Mouse (Mus musculus) forebrain, embryonic 15.5 days (tissue): ENCODE results near the gene Haspin. TPM values are rescaled to one million over a fixed set of nuclear protein-coding genes. Genes with fewer than 3 reads are reported as not detected.
"Not testable (repeated sequence)": the region's sequence is repeated elsewhere in the genome, so short reads cannot be mapped to it uniquely, and the experiment has no call there.

Experiments
- ATAC-seq: fragments of 200-750 bp; cut with Nextera tagmentation; replicated peaks from 2 replicates; pipeline ENCODE4 v1.8.0; 2017; ENCODE audit warnings: mild to moderate bottlenecking, moderate TSS enrichment, moderate library complexity
- H3K27ac ChIP-seq: fragments of 300-500 bp; sonication (generic); replicated peaks from 2 replicates; pipeline ENCODE4 v1.5.1; 2015; ENCODE audit warnings: mild to moderate bottlenecking, inconsistent platforms
- H3K27me3 ChIP-seq: fragments of 300-500 bp; sonication (generic); 2 replicates; pipeline ENCODE4 v1.6.1; 2015; ENCODE audit warnings: inconsistent platforms
- H3K36me3 ChIP-seq: fragments of 300-500 bp; sonication (generic); 2 replicates; pipeline ENCODE4 v1.6.1; 2015; ENCODE audit warnings: mild to moderate bottlenecking, inconsistent platforms
- H3K4me1 ChIP-seq: fragments of 300-500 bp; sonication (generic); 2 replicates; pipeline ENCODE4 v1.6.1; 2015; ENCODE audit warnings: inconsistent platforms
- H3K4me2 ChIP-seq: fragments of 300-500 bp; sonication (generic); replicated peaks from 2 replicates; pipeline ENCODE4 v1.6.1; 2015; ENCODE audit warnings: mild to moderate bottlenecking, inconsistent platforms
- H3K4me3 ChIP-seq: fragments of 300-500 bp; sonication (generic); 2 replicates; pipeline ENCODE4 v1.5.1; 2015; ENCODE audit warnings: mild to moderate bottlenecking, inconsistent platforms
- H3K9ac ChIP-seq: fragments of 300-500 bp; sonication (generic); replicated peaks from 2 replicates; pipeline ENCODE4 v1.6.1; 2015; ENCODE audit warnings: mild to moderate bottlenecking, inconsistent platforms
- H3K9me3 ChIP-seq: fragments of 300-500 bp; sonication (generic); 2 replicates; pipeline ENCODE4 v1.6.1; 2016; ENCODE audit warnings: inconsistent platforms
- WGBS: fragments of 180-500 bp; shearing (Covaris S2); methylation state at CpG from one replicate; pipeline ENCODE4 v1.1.7; 2015; ENCODE audit warnings: mixed read lengths; 5-methylcytosine and 5-hydroxymethylcytosine counted together
- polyA plus RNA-seq: library from polyadenylated mRNA; unstranded; fragments of >200 nt; fragmentation: Nextera tagmentation; extraction: Ambion mirVana; gene quantifications from 2 replicates; pipeline ENCODE4 v1.2.1, GENCODE M21; 2015

Gene Haspin
- polyA plus RNA-seq, 1 experiment from 2014 or later: 7.6 TPM

GRCm38 (mm10) chr11:73134222-73134621 lies 3.9 kb downstream of the Haspin start:
- Histone ChIP-seq H3K27ac (no peak overlapping the region), H3K9ac (no peak overlapping the region; the same call in 1 of the 2 replicates), H3K4me1 (peaks cover 26% of the 10 kb centered on the region), H3K36me3 (no peaks in the 10 kb centered on the region), H3K4me3 (no peak overlapping the region), H3K9me3 (no peaks in the 10 kb centered on the region), H3K4me2 (no peak overlapping the region), H3K27me3 (no peaks in the 10 kb centered on the region)
- WGBS: 93% methylated on average over 5 of the region's 5 CpGs
- no peak for ATAC-seq

GRCm38 (mm10) chr11:73132999-73133398 lies 5.1 kb downstream of the Haspin start:
- Histone ChIP-seq H3K4me3 (no peak overlapping the region), H3K9ac (no peak overlapping the region), H3K4me1 (peaks cover 22% of the 10 kb centered on the region), H3K27me3 (no peaks in the 10 kb centered on the region), H3K4me2 (no peak overlapping the region), H3K36me3 (no peaks in the 10 kb centered on the region), H3K27ac (no peak overlapping the region), H3K9me3 (no peaks in the 10 kb centered on the region)
- no peak for ATAC-seq
- 98% methylated on average over 6 of the region's 6 CpGs for WGBS

- Histone ChIP-seq H3K9me3 (no peaks in the 10 kb centered on the region), H3K4me2 (no peak overlapping the region), H3K9ac (no peak overlapping the region), H3K36me3 (no peaks in the 10 kb centered on the region), H3K27ac (no peak overlapping the region), H3K27me3 (no peaks in the 10 kb centered on the region), H3K4me1 (peaks cover 4% of the 10 kb centered on the region), H3K4me3 (no peak overlapping the region)
- WGBS: 81% methylated on average over 7 of the region's 7 CpGs
- ATAC-seq: no peak
Measured at GRCm38 (mm10) chr11:73131020-73131419, 7.1 kb downstream of the Haspin start.

- H3K9me3 ChIP-seq: no peaks in the 10 kb centered on the region
- no peak overlapping the region for H3K27ac ChIP-seq
- no peak for ATAC-seq
- no peak overlapping the region for H3K4me3 ChIP-seq
- WGBS: 92% methylated on average over 6 of the region's 6 CpGs
- no peaks in the 10 kb centered on the region for H3K36me3 ChIP-seq
- no peaks in the 10 kb centered on the region for H3K27me3 ChIP-seq
- H3K4me1 ChIP-seq: no peaks in the 10 kb centered on the region
- H3K9ac ChIP-seq: no peak overlapping the region
- no peak overlapping the region for H3K4me2 ChIP-seq
Measured at GRCm38 (mm10) chr11:73126495-73126894, 11.6 kb downstream of the Haspin start.

- H3K9ac ChIP-seq: no peak overlapping the region
- H3K9me3 ChIP-seq: no peaks in the 10 kb centered on the region
- no peak for ATAC-seq
- H3K27me3 ChIP-seq: no peaks in the 10 kb centered on the region
- H3K36me3 ChIP-seq: no peaks in the 10 kb centered on the region
- H3K4me3 ChIP-seq: no peak overlapping the region
- no peak overlapping the region for H3K4me2 ChIP-seq
- WGBS: 65% methylated on average over 6 of the region's 6 CpGs
- no peak overlapping the region for H3K27ac ChIP-seq
- H3K4me1 ChIP-seq: no peaks in the 10 kb centered on the region
Measured at GRCm38 (mm10) chr11:73111414-73111813, 26.7 kb downstream of the Haspin start.

- Histone ChIP-seq H3K9ac (no peak overlapping the region), H3K27me3 (no peaks in the 10 kb centered on the region), H3K27ac (no peak overlapping the region), H3K4me3 (no peak overlapping the region), H3K4me1 (no peaks in the 10 kb centered on the region), H3K4me2 (no peak overlapping the region), H3K36me3 (no peaks in the 10 kb centered on the region), H3K9me3 (no peaks in the 10 kb centered on the region)
- WGBS: 89% methylated on average over 3 of the region's 3 CpGs
- ATAC-seq: no peak
Measured at GRCm38 (mm10) chr11:73109941-73110340, 28.2 kb downstream of the Haspin start.

GRCm38 (mm10) chr11:73108898-73109625 lies 29.0 kb downstream of the Haspin start:
- no peak for ATAC-seq
- no peaks in the 10 kb centered on the region for H3K27me3 ChIP-seq
- no peak overlapping the region for H3K9ac ChIP-seq
- H3K4me3 ChIP-seq: no peak overlapping the region
- H3K4me1 ChIP-seq: no peaks in the 10 kb centered on the region
- no peak overlapping the region for H3K27ac ChIP-seq
- WGBS: 85% methylated on average over 14 of the region's 14 CpGs
- no peaks in the 10 kb centered on the region for H3K36me3 ChIP-seq
- H3K9me3 ChIP-seq: no peaks in the 10 kb centered on the region
- H3K4me2 ChIP-seq: no peak overlapping the region

GRCm38 (mm10) chr11:73108195-73108897 lies 29.7 kb downstream of the Haspin start:
- Histone ChIP-seq H3K36me3 (no peaks in the 10 kb centered on the region), H3K27me3 (no peaks in the 10 kb centered on the region), H3K27ac (no peak overlapping the region), H3K4me2 (no peak overlapping the region), H3K9ac (no peak overlapping the region), H3K4me1 (no peaks in the 10 kb centered on the region), H3K4me3 (no peak overlapping the region), H3K9me3 (no peaks in the 10 kb centered on the region)
- WGBS: 77% methylated on average over 5 of the region's 5 CpGs
- no peak for ATAC-seq

GRCm38 (mm10) chr11:73107358-73107757 lies 30.7 kb downstream of the Haspin start:
- not testable (repeated sequence) for H3K4me3 ChIP-seq, H3K36me3 ChIP-seq, H3K4me1 ChIP-seq, H3K9ac ChIP-seq, H3K27ac ChIP-seq, H3K9me3 ChIP-seq, ATAC-seq, H3K4me2 ChIP-seq, H3K27me3 ChIP-seq
- 35% methylated on average over 3 of the region's 3 CpGs for WGBS

- ATAC-seq: no peak
- H3K4me3 ChIP-seq: no peak overlapping the region
- 56% methylated on average over 3 of the region's 3 CpGs for WGBS
- H3K4me2 ChIP-seq: no peak overlapping the region
- no peak overlapping the region for H3K27ac ChIP-seq
- H3K9ac ChIP-seq: no peak overlapping the region
- no peaks in the 10 kb centered on the region for H3K9me3 ChIP-seq
- H3K27me3 ChIP-seq: no peaks in the 10 kb centered on the region
- H3K4me1 ChIP-seq: peaks cover under 1% of the 10 kb centered on the region; the same call in 1 of the 2 replicates
- no peaks in the 10 kb centered on the region for H3K36me3 ChIP-seq
Measured at GRCm38 (mm10) chr11:73105246-73105645, 32.8 kb downstream of the Haspin start.

- Histone ChIP-seq H3K4me3 (no peak overlapping the region), H3K36me3 (no peaks in the 10 kb centered on the region), H3K9me3 (no peaks in the 10 kb centered on the region), H3K4me2 (no peak overlapping the region), H3K27me3 (no peaks in the 10 kb centered on the region), H3K9ac (no peak overlapping the region), H3K4me1 (peaks cover 6% of the 10 kb centered on the region), H3K27ac (no peak overlapping the region)
- no peak for ATAC-seq
- 84% methylated on average over 4 of the region's 4 CpGs for WGBS
Measured at GRCm38 (mm10) chr11:73101308-73101707, 36.8 kb downstream of the Haspin start.

- H3K27me3 ChIP-seq: no peaks in the 10 kb centered on the region
- no peaks in the 10 kb centered on the region for H3K9me3 ChIP-seq
- H3K9ac ChIP-seq: no peak overlapping the region
- H3K36me3 ChIP-seq: no peaks in the 10 kb centered on the region
- no peak overlapping the region for H3K4me2 ChIP-seq
- no peak overlapping the region for H3K27ac ChIP-seq
- peaks cover 6% of the 10 kb centered on the region for H3K4me1 ChIP-seq
- 42% methylated on average over 14 of the region's 14 CpGs for WGBS
- no peak for ATAC-seq
- H3K4me3 ChIP-seq: no peak overlapping the region
Measured at GRCm38 (mm10) chr11:73099976-73100750, 37.9 kb downstream of the Haspin start.
